Mouse (Mus musculus): ENCODE measurements around the gene Naa30. TPM values are rescaled to one million over a fixed set of nuclear protein-coding genes. Genes with fewer than 3 reads are reported as not detected.

Naa30 gene
- polyA plus RNA-seq, 1 experiment from 2014 or later: 13.0 TPM

DNA sequence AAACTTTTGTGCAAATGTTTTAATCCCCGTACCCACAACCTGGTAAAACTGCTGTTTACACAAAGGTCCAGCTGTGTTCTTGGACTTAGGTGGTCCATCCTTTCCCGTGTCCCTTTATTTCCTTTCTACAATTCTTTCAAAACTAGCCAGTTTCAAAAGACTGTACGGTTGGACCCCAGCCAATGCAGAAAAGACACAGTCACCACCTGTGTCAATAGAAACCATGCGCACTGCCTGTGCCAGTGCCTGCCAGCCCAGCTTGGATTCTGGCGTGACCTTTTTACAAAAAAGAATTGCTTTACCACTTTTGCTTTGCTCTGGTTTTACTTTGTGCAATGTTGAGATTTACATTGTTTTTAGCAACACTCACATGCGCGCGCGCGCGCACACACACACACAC lies 55.0 kb downstream of the Naa30 start:
- WGBS: 88% methylated on average over 11 of the region's 11 CpGs
- H3K36me3 ChIP-seq (ENCODE audit: control insufficient read depth, insufficient read depth, low read length): no peaks in the 10 kb centered on the region
- no peak overlapping the region for H3K4me3 ChIP-seq (ENCODE audit: control insufficient read depth in 1 of 2, insufficient read depth in 1 of 2, low read depth in 1 of 2, low read length in 2 of 2)
- H3K9ac ChIP-seq (ENCODE audit: low read length): no peak overlapping the region
- no peaks in the 10 kb centered on the region for H3K4me1 ChIP-seq (ENCODE audit: control insufficient read depth in 2 of 2, insufficient read depth in 2 of 2, low read length in 2 of 2)
- no peak for ATAC-seq (ENCODE audit: insufficient number of reproducible peaks, insufficient read depth, low FRiP score, low read depth)
- no peaks in the 10 kb centered on the region for H3K27me3 ChIP-seq (ENCODE audit: control insufficient read depth, insufficient read depth, low read length)
- H3K9me3 ChIP-seq (ENCODE audit: control insufficient read depth, low read length): no peaks in the 10 kb centered on the region
- H3K4me2 ChIP-seq (ENCODE audit: low read length): no peak overlapping the region
- no peak overlapping the region for H3K27ac ChIP-seq (replicated peaks in 1 of 2; ENCODE audit: control insufficient read depth in 1 of 2, insufficient read depth in 1 of 2, low read depth in 2 of 2, low read length in 2 of 2)

GRCm38 (mm10) chr14:49231845-49232244 lies 59.8 kb downstream of the Naa30 start:
- H3K4me1 ChIP-seq (ENCODE audit: control insufficient read depth in 2 of 2, insufficient read depth in 2 of 2, low read length in 2 of 2): no peaks in the 10 kb centered on the region
- no peak overlapping the region for H3K4me3 ChIP-seq (ENCODE audit: control insufficient read depth in 1 of 2, insufficient read depth in 1 of 2, low read depth in 1 of 2, low read length in 2 of 2)
- no peak overlapping the region for H3K27ac ChIP-seq (replicated peaks in 1 of 2; ENCODE audit: control insufficient read depth in 1 of 2, insufficient read depth in 1 of 2, low read depth in 2 of 2, low read length in 2 of 2)
- WGBS: 62% methylated on average over 3 of the region's 3 CpGs
- H3K36me3 ChIP-seq (ENCODE audit: control insufficient read depth, insufficient read depth, low read length): no peaks in the 10 kb centered on the region
- no peak for ATAC-seq (ENCODE audit: insufficient number of reproducible peaks, insufficient read depth, low FRiP score, low read depth)
- no peaks in the 10 kb centered on the region for H3K27me3 ChIP-seq (ENCODE audit: control insufficient read depth, insufficient read depth, low read length)
- no peak overlapping the region for H3K4me2 ChIP-seq (ENCODE audit: low read length)
- H3K9ac ChIP-seq (ENCODE audit: low read length): no peak overlapping the region
- no peaks in the 10 kb centered on the region for H3K9me3 ChIP-seq (ENCODE audit: control insufficient read depth, low read length)

GRCm38 (mm10) chr14:49234788-49235515 lies 62.9 kb downstream of the Naa30 start:
- 48% methylated on average over 9 of the region's 9 CpGs for WGBS
- Histone ChIP-seq H3K4me1 (ENCODE audit: control insufficient read depth in 2 of 2, insufficient read depth in 2 of 2, low read length in 2 of 2) (no peaks in the 10 kb centered on the region), H3K9me3 (ENCODE audit: control insufficient read depth, low read length) (no peaks in the 10 kb centered on the region), H3K27ac (replicated peaks in 1 of 2; ENCODE audit: control insufficient read depth in 1 of 2, insufficient read depth in 1 of 2, low read depth in 2 of 2, low read length in 2 of 2) (no peak overlapping the region), H3K4me2 (ENCODE audit: low read length) (no peak overlapping the region), H3K36me3 (ENCODE audit: control insufficient read depth, insufficient read depth, low read length) (no peaks in the 10 kb centered on the region), H3K27me3 (ENCODE audit: control insufficient read depth, insufficient read depth, low read length) (no peaks in the 10 kb centered on the region), H3K9ac (ENCODE audit: low read length) (no peak overlapping the region), H3K4me3 (ENCODE audit: control insufficient read depth in 1 of 2, insufficient read depth in 1 of 2, low read depth in 1 of 2, low read length in 2 of 2) (no peak overlapping the region)
- no peak for ATAC-seq (ENCODE audit: insufficient number of reproducible peaks, insufficient read depth, low FRiP score, low read depth)

DNA sequence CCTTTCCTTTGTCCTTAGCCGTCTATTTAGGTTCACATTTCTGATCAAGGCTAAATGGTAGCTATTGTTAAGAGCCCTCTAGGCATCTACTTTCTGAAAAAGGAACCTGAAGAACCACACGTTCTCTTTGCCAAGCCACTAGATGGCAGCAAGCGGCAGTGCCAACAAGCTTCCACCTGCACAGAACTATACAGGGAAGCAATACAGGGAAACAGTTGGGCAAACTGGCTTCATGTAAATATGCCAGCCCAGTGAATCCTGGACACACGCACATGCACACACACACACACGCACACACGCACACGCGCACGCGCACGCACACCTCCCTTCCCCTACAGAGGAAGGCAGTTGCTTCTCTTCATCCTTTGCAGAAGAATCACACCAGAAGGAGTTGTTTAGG lies 66.2 kb downstream of the Naa30 start:
- H3K9ac ChIP-seq (ENCODE audit: low read length): no peak overlapping the region
- no peak overlapping the region for H3K4me3 ChIP-seq (ENCODE audit: control insufficient read depth in 1 of 2, insufficient read depth in 1 of 2, low read depth in 1 of 2, low read length in 2 of 2)
- WGBS: 30% methylated on average over 11 of the region's 11 CpGs
- no peaks in the 10 kb centered on the region for H3K36me3 ChIP-seq (ENCODE audit: control insufficient read depth, insufficient read depth, low read length)
- H3K27me3 ChIP-seq (ENCODE audit: control insufficient read depth, insufficient read depth, low read length): no peaks in the 10 kb centered on the region
- no peak overlapping the region for H3K27ac ChIP-seq (replicated peaks in 1 of 2; ENCODE audit: control insufficient read depth in 1 of 2, insufficient read depth in 1 of 2, low read depth in 2 of 2, low read length in 2 of 2)
- ATAC-seq (ENCODE audit: insufficient number of reproducible peaks, insufficient read depth, low FRiP score, low read depth): no peak
- no peaks in the 10 kb centered on the region for H3K9me3 ChIP-seq (ENCODE audit: control insufficient read depth, low read length)
- H3K4me2 ChIP-seq (ENCODE audit: low read length): no peak overlapping the region
- no peaks in the 10 kb centered on the region for H3K4me1 ChIP-seq (ENCODE audit: control insufficient read depth in 2 of 2, insufficient read depth in 2 of 2, low read length in 2 of 2)

Other genes with a start within 250 kb of the Naa30 start
- 23.4 and 23.6 TPM in 2 replicates for gene Ap5m1, start 106.1 kb upstream of the Naa30 start, polyA plus RNA-seq (2014; fragmentation: Nextera tagmentation; extraction: Ambion mirVana)
- gene Exoc5, start 105.6 kb upstream of the Naa30 start, polyA plus RNA-seq (2014; fragmentation: Nextera tagmentation; extraction: Ambion mirVana): 42.1 and 44.5 TPM in 2 replicates
- 0.15 and 0.26 TPM in 2 replicates for gene ccdc198, start 73.2 kb downstream of the Naa30 start, polyA plus RNA-seq (2014; fragmentation: Nextera tagmentation; extraction: Ambion mirVana)

Data from heart, embryonic 14.5 days (tissue).